Mouse (Mus musculus) forebrain, embryonic 11.5 days (tissue): ENCODE measurements around the gene Tead4. TPM values are rescaled to one million over a fixed set of nuclear protein-coding genes. Genes with fewer than 3 reads are reported as not detected.

Experiments
- ATAC-seq: fragments of 200-750 bp; cut with Nextera tagmentation; replicated peaks from 2 replicates; pipeline ENCODE4 v1.8.0; 2017; ENCODE audit warnings: moderate TSS enrichment; ENCODE audit not compliant: low FRiP score
- DNase-seq: peaks from one replicate; pipeline ENCODE4 v3.0.0-alpha.2; 2017; ENCODE audit warnings: low spot score
- H3K27ac ChIP-seq: fragments of 300-500 bp; sonication (generic); 2 replicates; pipeline ENCODE4 v1.5.1; 2014; ENCODE audit warnings: low read depth, low read length
- H3K27me3 ChIP-seq: fragments of 300-500 bp; sonication (generic); 2 replicates; pipeline ENCODE4 v1.6.1; 2014; ENCODE audit warnings: mild to moderate bottlenecking, low read length, mixed read lengths; ENCODE audit not compliant: control insufficient read depth, insufficient read depth
- H3K36me3 ChIP-seq: fragments of 300-500 bp; sonication (generic); 2 replicates; pipeline ENCODE4 v1.6.1; 2014; ENCODE audit warnings: mild to moderate bottlenecking, low read length, moderate library complexity, mixed read lengths; ENCODE audit not compliant: control insufficient read depth, insufficient read depth
- H3K4me1 ChIP-seq: fragments of 300-500 bp; sonication (generic); replicated peaks from 2 replicates; pipeline ENCODE4 v1.6.1; 2014; ENCODE audit warnings: low read length, mixed read lengths; ENCODE audit not compliant: control insufficient read depth, insufficient read depth
- H3K4me2 ChIP-seq: fragments of 300-500 bp; sonication (generic); 2 replicates; pipeline ENCODE4 v1.6.1; 2014; ENCODE audit warnings: low read depth, mild to moderate bottlenecking, low read length, moderate library complexity, mixed read lengths; ENCODE audit not compliant: severe bottlenecking
- H3K4me3 ChIP-seq: fragments of 300-500 bp; sonication (generic); 2 replicates; pipeline ENCODE4 v1.5.1; 2014; ENCODE audit warnings: low read depth, low read length
- H3K9ac ChIP-seq: fragments of 300-500 bp; sonication (generic); 2 replicates; pipeline ENCODE4 v1.6.1; 2014; ENCODE audit warnings: low read length
- H3K9me3 ChIP-seq: fragments of 300-500 bp; sonication (generic); 2 replicates; pipeline ENCODE4 v1.6.1; 2016; ENCODE audit warnings: low read length, mixed read lengths; ENCODE audit not compliant: control insufficient read depth
- WGBS: fragments of 180-500 bp; shearing (Covaris S2); extraction: QIAGEN DNeasy Blood & Tissue Kit; methylation state at CpG from one replicate; pipeline ENCODE4 v1.1.7; 2014; 5-methylcytosine and 5-hydroxymethylcytosine counted together
- polyA plus RNA-seq: library from polyadenylated mRNA; unstranded; fragments of >200 nt; fragmentation: Nextera tagmentation; extraction: Ambion mirVana; gene quantifications from 2 replicates; pipeline ENCODE4 v1.2.1, GENCODE M21; 2014

The Tead4 gene
- 1.1 TPM in 2 replicates for polyA plus RNA-seq

GRCm38 (mm10) chr6:128300134-128301001 lies at the start of gene Tead4:
Gene Tead4, minus strand, starts transcription at chr6:128300823.
- Histone ChIP-seq H3K36me3 (no peaks in the 10 kb centered on the region), H3K4me3 (peak within 1 kb of the TSS; percentile 52), H3K4me2 (peak within 1 kb of the TSS; percentile 99), H3K9ac (peak within 1 kb of the TSS; percentile 55), H3K4me1 (0 out of 2 replicates have a peak, but pooled peaks cover 5% of the 10 kb centered on the region), H3K27ac (no peak within 1 kb of the TSS), H3K9me3 (peaks cover 5% of the 10 kb centered on the region; the same call in 1 of the 2 replicates), H3K27me3 (peaks cover 34% of the 10 kb centered on the region)
- DNase-seq (peak; percentile 79), ATAC-seq (peak; percentile 71)
- WGBS = under 1% methylated on average over 77 of the region's 81 CpGs

GRCm38 (mm10) chr6:128349711-128350110 lies 49.1 kb upstream of the Tead4 start:
- no peak overlapping the region for H3K27ac ChIP-seq
- no peaks in the 10 kb centered on the region for H3K27me3 ChIP-seq
- H3K9ac ChIP-seq = no peak overlapping the region
- DNase-seq = no peak
- no peaks in the 10 kb centered on the region; the same call in 1 of the 2 replicates for H3K4me1 ChIP-seq
- H3K9me3 ChIP-seq = no peaks in the 10 kb centered on the region
- ATAC-seq = no peak
- no peak overlapping the region for H3K4me2 ChIP-seq
- H3K4me3 ChIP-seq = no peak overlapping the region
- H3K36me3 ChIP-seq = peaks cover 2% of the 10 kb centered on the region; the same call in 1 of the 2 replicates
- WGBS = 67% methylated on average over 7 of the region's 7 CpGs

- ATAC-seq (no peak), DNase-seq (no peak)
- Histone ChIP-seq H3K36me3 (peaks cover 5% of the 10 kb centered on the region; the same call in 1 of the 2 replicates), H3K4me2 (no peak overlapping the region), H3K9ac (no peak overlapping the region), H3K9me3 (no peaks in the 10 kb centered on the region), H3K4me1 (no peaks in the 10 kb centered on the region), H3K4me3 (no peak overlapping the region), H3K27ac (no peak overlapping the region), H3K27me3 (no peaks in the 10 kb centered on the region)
- 92% methylated on average over 6 of the region's 6 CpGs for WGBS
Measured at GRCm38 (mm10) chr6:128346782-128347181, 46.2 kb upstream of the Tead4 start.

- ATAC-seq (no peak), DNase-seq (no peak)
- no peak overlapping the region for H3K4me3 ChIP-seq
- H3K27ac ChIP-seq = no peak overlapping the region
- no peaks in the 10 kb centered on the region for H3K27me3 ChIP-seq
- no peak overlapping the region for H3K4me2 ChIP-seq
- H3K9ac ChIP-seq = no peak overlapping the region
- no peaks in the 10 kb centered on the region for H3K9me3 ChIP-seq
- H3K4me1 ChIP-seq = no peaks in the 10 kb centered on the region
- WGBS = 92% methylated on average over 10 of the region's 10 CpGs
- H3K36me3 ChIP-seq = peaks cover 2% of the 10 kb centered on the region; the same call in 1 of the 2 replicates
Measured at GRCm38 (mm10) chr6:128345623-128346022, 45.0 kb upstream of the Tead4 start.

GRCm38 (mm10) chr6:128341956-128342723 lies 41.5 kb upstream of the Tead4 start:
- Histone ChIP-seq H3K27ac (no peak overlapping the region), H3K36me3 (peaks cover 2% of the 10 kb centered on the region; the same call in 1 of the 2 replicates), H3K4me3 (no peak overlapping the region), H3K4me1 (peaks cover 3% of the 10 kb centered on the region; the same call in 1 of the 2 replicates), H3K9ac (no peak overlapping the region), H3K27me3 (no peaks in the 10 kb centered on the region), H3K9me3 (no peaks in the 10 kb centered on the region), H3K4me2 (no peak overlapping the region)
- DNase-seq (no peak), ATAC-seq (no peak)
- 96% methylated on average over 11 of the region's 11 CpGs for WGBS

- H3K9me3 ChIP-seq = no peaks in the 10 kb centered on the region
- H3K4me2 ChIP-seq = no peak overlapping the region
- 62% methylated on average over 5 of the region's 5 CpGs for WGBS
- no peak overlapping the region for H3K27ac ChIP-seq
- no peak for ATAC-seq
- peaks cover 2% of the 10 kb centered on the region; the same call in 1 of the 2 replicates for H3K36me3 ChIP-seq
- no peaks in the 10 kb centered on the region for H3K27me3 ChIP-seq
- no peak overlapping the region for H3K4me3 ChIP-seq
- peaks cover 3% of the 10 kb centered on the region; the same call in 1 of the 2 replicates for H3K4me1 ChIP-seq
- no peak for DNase-seq
- H3K9ac ChIP-seq = no peak overlapping the region
Measured at GRCm38 (mm10) chr6:128338876-128339275, 38.3 kb upstream of the Tead4 start.

GRCm38 (mm10) chr6:128337467-128337866 lies 36.8 kb upstream of the Tead4 start:
- DNase-seq = no peak
- H3K27ac ChIP-seq = no peak overlapping the region
- no peak overlapping the region for H3K4me3 ChIP-seq
- H3K9ac ChIP-seq = no peak overlapping the region
- H3K9me3 ChIP-seq = no peaks in the 10 kb centered on the region
- H3K4me1 ChIP-seq = peaks cover 3% of the 10 kb centered on the region; the same call in 1 of the 2 replicates
- 78% methylated on average over 7 of the region's 7 CpGs for WGBS
- H3K27me3 ChIP-seq = no peaks in the 10 kb centered on the region
- no peaks in the 10 kb centered on the region for H3K36me3 ChIP-seq
- H3K4me2 ChIP-seq = no peak overlapping the region
- no peak for ATAC-seq

GRCm38 (mm10) chr6:128334397-128335124 lies 33.9 kb upstream of the Tead4 start:
- no peak overlapping the region for H3K4me3 ChIP-seq
- no peaks in the 10 kb centered on the region for H3K27me3 ChIP-seq
- 16% methylated on average over 12 of the region's 12 CpGs for WGBS
- peaks cover 2% of the 10 kb centered on the region; the same call in 1 of the 2 replicates for H3K9me3 ChIP-seq
- peaks cover 9% of the 10 kb centered on the region for H3K36me3 ChIP-seq
- no peak overlapping the region for H3K9ac ChIP-seq
- peak; percentile 81 for DNase-seq
- peak; percentile 82 for ATAC-seq
- no peak overlapping the region for H3K4me2 ChIP-seq
- peaks cover 3% of the 10 kb centered on the region; the same call in 1 of the 2 replicates for H3K4me1 ChIP-seq
- H3K27ac ChIP-seq = no peak overlapping the region
